Mouse (Mus musculus) forebrain, embryonic 14.5 days (tissue): ENCODE measurements around the gene Tmem132b. TPM values are rescaled to one million over a fixed set of nuclear protein-coding genes. Genes with fewer than 3 reads are reported as not detected.

Source experiments
- ATAC-seq: fragments of 200-750 bp; cut with Nextera tagmentation; 2 replicates; pipeline ENCODE4 v1.8.0; 2017; ENCODE audit warnings: mild to moderate bottlenecking, moderate library complexity
- DNase-seq: peaks from one replicate; pipeline ENCODE4 v3.0.0-alpha.2; 2015; ENCODE audit warnings: low spot score
- H3K27ac ChIP-seq: fragments of 300-500 bp; sonication (generic); 2 replicates; pipeline ENCODE4 v1.5.1; 2014; ENCODE audit warnings: low read depth, mild to moderate bottlenecking, control low read depth, low read length, moderate library complexity
- H3K27me3 ChIP-seq: fragments of 300-500 bp; sonication (generic); replicated peaks from 2 replicates; pipeline ENCODE4 v1.6.1; 2014; ENCODE audit warnings: low read length, control low read depth, mixed read lengths; ENCODE audit not compliant: control insufficient read depth, insufficient read depth
- H3K36me3 ChIP-seq: fragments of 300-500 bp; sonication (generic); 2 replicates; pipeline ENCODE4 v1.6.1; 2014; ENCODE audit warnings: low read length, control low read depth; ENCODE audit not compliant: control insufficient read depth, insufficient read depth
- H3K4me1 ChIP-seq: fragments of 300-500 bp; sonication (generic); 2 replicates; pipeline ENCODE4 v1.6.1; 2014; ENCODE audit warnings: antibody characterized with exemption, low read length, control low read depth; ENCODE audit not compliant: control insufficient read depth, insufficient read depth
- H3K4me2 ChIP-seq: fragments of 300-500 bp; sonication (generic); 2 replicates; pipeline ENCODE4 v1.6.1; 2014; ENCODE audit warnings: mild to moderate bottlenecking, control low read depth, low read length
- H3K4me3 ChIP-seq: fragments of 300-500 bp; sonication (generic); 2 replicates; pipeline ENCODE4 v1.5.1; 2014; ENCODE audit warnings: low read depth, low read length, control low read depth
- H3K9ac ChIP-seq: fragments of 300-500 bp; sonication (generic); 2 replicates; pipeline ENCODE4 v1.6.1; 2014; ENCODE audit warnings: mild to moderate bottlenecking, low read length, control low read depth, moderate library complexity
- H3K9me3 ChIP-seq: fragments of 300-500 bp; sonication (generic); replicated peaks from 2 replicates; pipeline ENCODE4 v1.6.1; 2016; ENCODE audit warnings: low read length, control low read depth, mixed read lengths; ENCODE audit not compliant: control insufficient read depth
- WGBS: fragments of 180-500 bp; shearing (Covaris S2); extraction: QIAGEN DNeasy Blood & Tissue Kit; methylation state at CpG from one replicate; pipeline ENCODE4 v1.1.7; 2014; 5-methylcytosine and 5-hydroxymethylcytosine counted together
- polyA plus RNA-seq: library from polyadenylated mRNA; unstranded; fragments of >200 nt; fragmentation: Nextera tagmentation; extraction: Ambion mirVana; gene quantifications from 2 replicates; pipeline ENCODE4 v1.2.1, GENCODE M21; 2014

Tmem132b gene
- polyA plus RNA-seq, 1 experiment from 2014 or later, result 3.1 TPM

DNA sequence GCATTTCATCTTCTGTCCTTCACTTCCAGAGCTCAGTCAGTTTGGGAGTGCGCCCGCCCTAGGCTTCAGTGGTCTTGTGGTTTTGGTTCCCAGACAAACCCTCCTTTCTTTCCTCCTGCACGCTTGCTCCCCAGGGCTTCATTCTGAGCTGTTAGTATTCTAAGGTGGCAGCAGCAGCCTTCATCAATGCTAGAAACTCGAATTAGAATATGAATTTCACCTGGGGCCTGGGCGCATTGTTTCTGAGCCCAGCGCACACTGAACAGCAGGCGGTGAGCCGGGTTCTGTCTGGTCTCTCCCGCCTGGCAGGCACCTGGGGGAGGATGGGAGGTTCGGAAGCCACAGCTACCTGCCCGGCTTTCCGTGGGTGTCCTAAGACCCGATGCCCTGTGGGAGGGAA lies 14.7 kb downstream of the Tmem132b start:
- H3K9me3 ChIP-seq, result no peaks in the 10 kb centered on the region
- H3K4me1 ChIP-seq, result peaks cover 2% of the 10 kb centered on the region; the same call in 1 of the 2 replicates
- no peak overlapping the region for H3K27ac ChIP-seq
- H3K4me3 ChIP-seq, result no peak overlapping the region
- no peaks in the 10 kb centered on the region for H3K36me3 ChIP-seq
- 21% methylated on average over 13 of the region's 13 CpGs for WGBS
- no peak overlapping the region for H3K4me2 ChIP-seq
- no peak for DNase-seq
- no peaks in the 10 kb centered on the region for H3K27me3 ChIP-seq
- ATAC-seq, result no peak
- no peak overlapping the region for H3K9ac ChIP-seq

DNA sequence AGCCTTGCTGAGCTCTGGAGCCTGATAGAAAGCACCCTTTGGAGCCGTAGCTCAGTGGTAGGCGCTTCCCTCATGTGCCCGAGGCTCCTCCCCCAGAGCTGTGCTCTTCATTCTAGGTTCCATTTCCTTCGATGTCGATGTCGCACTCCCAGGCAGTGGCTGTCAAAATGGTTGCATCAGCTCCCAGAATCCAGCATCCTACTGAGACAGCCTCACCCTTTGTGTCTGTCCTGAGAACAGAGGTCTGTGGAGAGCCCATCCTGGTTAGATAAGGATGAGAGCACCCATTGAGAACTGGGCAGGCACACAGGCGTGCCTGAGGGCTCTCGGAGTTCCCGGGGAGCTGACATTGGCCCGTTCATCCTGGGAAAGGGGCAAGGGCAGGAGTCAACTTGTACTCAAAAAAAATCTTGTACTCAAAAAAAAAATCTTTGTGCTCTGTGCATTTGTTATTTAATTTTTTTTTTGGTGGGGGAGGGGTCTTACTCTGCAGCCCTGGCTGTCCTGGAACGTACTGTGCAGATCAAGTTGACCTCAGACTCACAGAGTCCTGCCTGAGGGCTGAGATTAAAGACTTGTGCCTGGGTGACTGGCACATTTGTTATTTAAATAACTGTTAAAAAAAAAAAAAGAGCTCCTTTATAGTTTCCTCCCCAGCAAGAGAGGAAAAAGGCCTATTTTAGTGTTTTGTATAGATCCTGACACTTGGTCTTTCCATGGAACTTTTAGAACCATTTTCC lies 18.3 kb downstream of the Tmem132b start:
- Histone ChIP-seq H3K27me3 (no peaks in the 10 kb centered on the region), H3K9ac (no peak overlapping the region), H3K4me3 (no peak overlapping the region), H3K27ac (no peak overlapping the region), H3K4me1 (peaks cover 2% of the 10 kb centered on the region; the same call in 1 of the 2 replicates), H3K4me2 (no peak overlapping the region), H3K9me3 (no peaks in the 10 kb centered on the region), H3K36me3 (no peaks in the 10 kb centered on the region)
- DNase-seq (no peak), ATAC-seq (0 out of 2 replicates have a peak, but pooled peaks have one; percentile 37)
- WGBS, result 17% methylated on average over 11 of the region's 11 CpGs

DNA sequence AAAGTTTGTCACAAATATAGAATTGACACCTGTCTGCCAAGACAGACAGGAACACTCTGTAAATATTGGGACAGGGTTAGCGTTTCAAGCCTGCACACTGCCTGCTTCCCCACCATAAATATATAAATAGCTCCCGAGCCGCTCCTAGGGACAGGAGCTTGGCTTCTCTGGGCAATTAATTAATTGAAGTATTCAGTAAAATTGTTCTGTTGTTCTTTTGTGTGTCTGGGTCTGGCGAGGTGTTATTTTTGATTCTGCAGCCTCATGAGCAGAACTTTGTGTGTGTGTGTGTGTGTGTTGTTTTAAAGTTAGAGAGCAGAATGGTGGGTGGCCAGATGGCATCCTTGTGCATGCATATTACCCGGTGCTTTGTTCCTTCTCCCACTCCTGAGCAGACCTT lies 24.2 kb downstream of the Tmem132b start:
- Histone ChIP-seq H3K4me2 (no peak overlapping the region), H3K27me3 (no peaks in the 10 kb centered on the region), H3K36me3 (no peaks in the 10 kb centered on the region), H3K4me3 (no peak overlapping the region), H3K4me1 (no peaks in the 10 kb centered on the region), H3K27ac (no peak overlapping the region), H3K9me3 (no peaks in the 10 kb centered on the region), H3K9ac (no peak overlapping the region)
- no peak for DNase-seq
- ATAC-seq, result no peak
- 66% methylated on average over 5 of the region's 5 CpGs for WGBS

DNA sequence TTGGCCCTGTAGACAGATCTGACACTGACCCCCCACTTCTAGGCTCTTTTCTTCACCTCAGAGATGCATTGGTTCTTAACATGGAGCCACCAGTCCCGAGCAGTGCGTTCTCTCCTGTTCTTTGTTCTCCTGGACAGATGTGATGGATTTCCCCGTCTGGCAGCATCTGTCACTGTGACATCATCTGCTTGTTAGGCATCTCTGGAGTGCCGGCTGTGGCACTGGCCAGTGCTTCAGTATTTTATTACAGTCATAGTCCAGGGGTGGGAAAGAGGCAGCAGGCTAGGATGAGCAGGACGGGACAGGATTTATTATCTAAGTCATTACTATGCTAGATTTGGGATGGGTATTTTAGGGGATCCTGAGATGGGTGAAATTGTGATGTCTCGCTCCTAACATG lies 31.9 kb downstream of the Tmem132b start:
- Histone ChIP-seq H3K4me3 (no peak overlapping the region), H3K27ac (no peak overlapping the region), H3K27me3 (no peaks in the 10 kb centered on the region), H3K4me2 (no peak overlapping the region), H3K9ac (no peak overlapping the region), H3K4me1 (no peaks in the 10 kb centered on the region), H3K9me3 (no peaks in the 10 kb centered on the region), H3K36me3 (no peaks in the 10 kb centered on the region)
- WGBS, result 75% methylated on average over 6 of the region's 6 CpGs
- ATAC-seq (no peak), DNase-seq (no peak)

DNA sequence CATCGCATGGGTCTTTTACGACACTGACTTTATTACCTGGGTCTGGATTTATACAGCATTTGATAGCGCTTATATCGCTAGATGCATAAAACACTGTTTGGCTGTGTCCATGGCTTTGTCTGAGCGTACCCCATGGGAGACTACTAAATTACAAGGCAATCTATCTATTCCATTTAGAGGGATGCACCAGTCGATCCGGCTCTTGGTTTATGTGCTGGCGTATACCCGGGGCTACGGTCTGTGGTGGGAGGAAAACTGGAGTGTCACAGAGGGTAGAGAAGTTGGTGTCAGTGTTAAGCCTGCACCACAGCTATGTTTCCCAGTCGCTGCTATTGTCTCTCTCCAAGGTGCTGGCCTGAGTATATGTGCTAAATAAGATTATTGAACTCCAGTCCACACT lies 34.2 kb downstream of the Tmem132b start:
- Histone ChIP-seq H3K4me2 (no peak overlapping the region), H3K27ac (no peak overlapping the region), H3K36me3 (no peaks in the 10 kb centered on the region), H3K27me3 (no peaks in the 10 kb centered on the region), H3K9ac (no peak overlapping the region), H3K4me1 (no peaks in the 10 kb centered on the region), H3K9me3 (no peaks in the 10 kb centered on the region), H3K4me3 (no peak overlapping the region)
- ATAC-seq, result no peak
- DNase-seq, result no peak
- 81% methylated on average over 11 of the region's 11 CpGs for WGBS

DNA sequence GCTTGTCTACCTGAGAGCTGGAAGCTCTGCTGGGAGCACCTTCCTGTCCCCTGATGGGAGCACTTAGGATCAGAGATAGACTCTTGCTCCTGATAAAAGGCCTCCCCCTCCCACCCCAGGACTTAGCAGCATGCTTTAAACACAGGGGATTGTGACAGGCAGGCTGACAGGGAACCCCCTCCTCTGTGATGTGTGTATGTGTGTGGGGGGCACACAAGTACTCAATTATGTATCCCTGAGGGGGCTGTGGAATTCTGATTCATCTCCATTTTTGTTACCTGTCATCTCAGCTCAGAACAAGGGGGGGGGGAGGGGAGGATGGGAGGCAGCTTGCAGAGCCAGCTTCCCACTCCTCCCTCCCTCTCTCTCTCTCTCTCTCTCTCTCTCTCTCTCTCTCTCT lies 36.9 kb downstream of the Tmem132b start:
- H3K9ac ChIP-seq, result no peak overlapping the region
- DNase-seq, result no peak

DNA sequence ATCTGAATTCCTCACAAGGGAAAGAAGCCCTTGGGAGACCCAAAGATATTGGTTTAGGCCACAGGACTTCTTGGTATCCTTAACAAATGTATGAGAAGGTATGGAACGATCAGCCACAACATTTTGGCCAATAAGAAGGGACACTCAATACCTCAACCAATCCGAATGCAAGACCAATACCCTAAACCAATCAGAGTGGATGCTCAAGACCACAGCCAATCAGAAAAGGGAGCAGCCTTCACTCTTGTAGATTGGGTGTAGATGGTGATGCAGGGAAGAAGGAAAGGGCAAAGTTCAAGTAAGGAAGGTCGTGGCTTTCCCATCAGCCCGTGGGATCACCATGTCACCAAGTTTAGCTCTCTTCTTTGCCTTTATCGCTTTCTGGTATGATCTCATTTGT lies 40.4 kb downstream of the Tmem132b start:
- H3K4me2 ChIP-seq, result no peak overlapping the region
- H3K36me3 ChIP-seq, result no peaks in the 10 kb centered on the region
- 93% methylated on average over 5 of the region's 5 CpGs for WGBS
- no peaks in the 10 kb centered on the region for H3K27me3 ChIP-seq
- H3K4me3 ChIP-seq, result no peak overlapping the region
- peaks cover 6% of the 10 kb centered on the region; the same call in 1 of the 2 replicates for H3K4me1 ChIP-seq
- no peak for DNase-seq
- H3K9ac ChIP-seq, result no peak overlapping the region
- no peak overlapping the region for H3K27ac ChIP-seq
- no peaks in the 10 kb centered on the region for H3K9me3 ChIP-seq
- ATAC-seq, result no peak

More for the DNA sequence above, 36.9 kb downstream of the Tmem132b start:
- Histone ChIP-seq H3K36me3 (no peaks in the 10 kb centered on the region), H3K27me3 (no peaks in the 10 kb centered on the region), H3K4me2 (no peak overlapping the region), H3K4me3 (no peak overlapping the region), H3K4me1 (no peaks in the 10 kb centered on the region), H3K27ac (no peak overlapping the region), H3K9me3 (no peaks in the 10 kb centered on the region)
- ATAC-seq, result no peak

DNA sequence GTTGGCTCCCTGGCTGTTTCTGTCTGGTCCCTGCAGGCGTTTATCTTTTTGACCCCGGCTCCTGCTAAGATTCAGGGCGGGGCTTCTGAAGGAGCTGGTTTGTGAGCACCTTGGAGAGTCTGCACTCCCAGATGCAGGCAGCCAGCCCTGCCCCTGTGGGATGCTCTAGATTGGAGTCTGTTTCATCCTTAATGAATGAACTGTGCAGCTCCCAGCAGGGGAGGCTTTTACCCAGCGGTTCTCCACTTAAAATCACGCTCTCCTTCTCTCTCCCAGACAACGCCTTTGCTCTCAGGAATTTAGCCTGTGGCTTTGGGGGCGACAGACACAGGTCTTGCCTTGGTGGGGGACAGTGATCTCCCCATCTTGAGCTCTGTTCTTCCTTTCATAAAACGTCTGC lies 43.3 kb downstream of the Tmem132b start:
- Histone ChIP-seq H3K4me2 (no peak overlapping the region), H3K36me3 (no peaks in the 10 kb centered on the region), H3K27ac (no peak overlapping the region), H3K4me1 (peaks cover 6% of the 10 kb centered on the region; the same call in 1 of the 2 replicates), H3K4me3 (no peak overlapping the region), H3K27me3 (no peaks in the 10 kb centered on the region), H3K9ac (no peak overlapping the region), H3K9me3 (no peaks in the 10 kb centered on the region)
- 3% methylated on average over 8 of the region's 8 CpGs for WGBS
- DNase-seq, result peak; percentile 41
- ATAC-seq, result no peak; the same call in 1 of the 2 replicates

DNA sequence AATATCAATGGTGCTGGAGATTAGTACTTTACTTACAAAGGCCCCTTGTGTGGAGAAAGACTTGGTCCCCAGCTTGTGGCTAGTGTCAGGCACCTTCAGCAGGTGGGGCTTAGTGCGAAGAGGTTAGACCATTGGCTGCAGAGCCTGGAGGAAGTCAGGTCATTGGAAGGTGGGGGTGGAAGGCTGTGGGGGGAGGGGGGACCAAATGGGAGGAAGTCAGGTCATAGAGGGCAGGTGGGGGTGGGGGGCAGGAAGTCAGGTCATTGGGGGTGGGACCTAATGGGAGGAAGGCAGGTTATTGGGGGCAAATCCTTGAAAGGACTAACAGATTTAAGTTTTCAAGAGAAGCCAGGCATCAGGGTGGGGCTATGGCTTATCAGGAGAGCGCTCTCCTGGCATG lies 44.3 kb downstream of the Tmem132b start:
- no peak overlapping the region for H3K4me2 ChIP-seq
- peaks cover 6% of the 10 kb centered on the region; the same call in 1 of the 2 replicates for H3K4me1 ChIP-seq
- H3K9me3 ChIP-seq, result no peaks in the 10 kb centered on the region
- H3K27me3 ChIP-seq, result no peaks in the 10 kb centered on the region
- no peak overlapping the region for H3K27ac ChIP-seq
- DNase-seq (no peak), ATAC-seq (no peak)
- no peaks in the 10 kb centered on the region for H3K36me3 ChIP-seq
- H3K4me3 ChIP-seq, result no peak overlapping the region
- H3K9ac ChIP-seq, result no peak overlapping the region
- WGBS, result 93% methylated on average over 2 of the region's 2 CpGs
